Mouse (Mus musculus) midbrain, embryonic 10.5 days (tissue): ENCODE measurements at regions not wholly inside any gene's neighbourhood (a gene's known extent, or its start where the extent isn't known, plus 50 kb on each side); places are given as distances from the start of the nearest gene placed in this dataset.

Experiments
- DNase-seq: peaks from one replicate; pipeline ENCODE4 v3.0.0-alpha.2; 2017; ENCODE audit warnings: low spot score
- H3K27ac ChIP-seq: fragments of 300-500 bp; sonication (generic); replicated peaks from 2 replicates; pipeline ENCODE4 v1.5.1; 2016; ENCODE audit warnings: mild to moderate bottlenecking
- H3K27me3 ChIP-seq: fragments of 300-500 bp; sonication (generic); 2 replicates; pipeline ENCODE4 v1.6.1; 2016; ENCODE audit warnings: low read depth, mild to moderate bottlenecking; ENCODE audit not compliant: poor library complexity, severe bottlenecking
- H3K36me3 ChIP-seq: fragments of 300-500 bp; sonication (generic); 2 replicates; pipeline ENCODE4 v1.6.1; 2016; ENCODE audit warnings: mild to moderate bottlenecking, moderate library complexity
- H3K4me1 ChIP-seq: fragments of 300-500 bp; sonication (generic); 2 replicates; pipeline ENCODE4 v1.6.1; 2016
- H3K4me3 ChIP-seq: fragments of 300-500 bp; sonication (generic); 2 replicates; pipeline ENCODE4 v1.5.1; 2016; ENCODE audit warnings: mild to moderate bottlenecking, moderate library complexity
- H3K9me3 ChIP-seq: fragments of 300-500 bp; sonication (generic); replicated peaks from 2 replicates; pipeline ENCODE4 v1.6.1; 2016; ENCODE audit warnings: mild to moderate bottlenecking
- WGBS: fragments of 180-500 bp; shearing (Covaris S2); methylation state at CpG from one replicate; pipeline ENCODE4 v1.1.7; 2016; 5-methylcytosine and 5-hydroxymethylcytosine counted together

- Histone ChIP-seq H3K36me3 (no peaks in the 10 kb centered on the region), H3K4me3 (no peak overlapping the region), H3K4me1 (peaks cover 7% of the 10 kb centered on the region), H3K9me3 (no peaks in the 10 kb centered on the region), H3K27ac (no peak overlapping the region), H3K27me3 (peaks cover 3% of the 10 kb centered on the region; the same call in 1 of the 2 replicates)
- 80% methylated on average over 8 of the region's 8 CpGs for WGBS
- no peak for DNase-seq
These were observed 53.7 kb upstream of the Gm26657 start for GRCm38 (mm10) chr4:56686141-56686540.

GRCm38 (mm10) chr4:56685696-56686095 lies 54.2 kb upstream of the Gm26657 start:
- WGBS = 64% methylated on average over 8 of the region's 8 CpGs
- Histone ChIP-seq H3K36me3 (no peaks in the 10 kb centered on the region), H3K4me3 (peak overlapping the region; percentile 29; the same call in 1 of the 2 replicates), H3K4me1 (peaks cover 7% of the 10 kb centered on the region), H3K27me3 (peaks cover 3% of the 10 kb centered on the region; the same call in 1 of the 2 replicates), H3K9me3 (no peaks in the 10 kb centered on the region), H3K27ac (no peak overlapping the region; the same call in 1 of the 2 replicates)
- no peak for DNase-seq

GRCm38 (mm10) chr4:56685123-56685522 lies 54.7 kb upstream of the Gm26657 start:
- H3K4me3 ChIP-seq = peak overlapping the region; percentile 29
- H3K36me3 ChIP-seq = no peaks in the 10 kb centered on the region
- H3K27me3 ChIP-seq = peaks cover 3% of the 10 kb centered on the region; the same call in 1 of the 2 replicates
- WGBS = 11% methylated on average over 9 of the region's 9 CpGs
- no peaks in the 10 kb centered on the region for H3K9me3 ChIP-seq
- H3K4me1 ChIP-seq = peaks cover 7% of the 10 kb centered on the region
- DNase-seq = peak; percentile 84
- H3K27ac ChIP-seq = no peak overlapping the region; the same call in 1 of the 2 replicates

- Histone ChIP-seq H3K36me3 (no peaks in the 10 kb centered on the region), H3K4me3 (no peak overlapping the region), H3K9me3 (no peaks in the 10 kb centered on the region), H3K4me1 (peaks cover 7% of the 10 kb centered on the region), H3K27ac (no peak overlapping the region), H3K27me3 (peaks cover 3% of the 10 kb centered on the region; the same call in 1 of the 2 replicates)
- DNase-seq = no peak
- 91% methylated on average over 7 of the region's 7 CpGs for WGBS
These were observed 55.8 kb upstream of the Gm26657 start for GRCm38 (mm10) chr4:56684031-56684430.

DNA sequence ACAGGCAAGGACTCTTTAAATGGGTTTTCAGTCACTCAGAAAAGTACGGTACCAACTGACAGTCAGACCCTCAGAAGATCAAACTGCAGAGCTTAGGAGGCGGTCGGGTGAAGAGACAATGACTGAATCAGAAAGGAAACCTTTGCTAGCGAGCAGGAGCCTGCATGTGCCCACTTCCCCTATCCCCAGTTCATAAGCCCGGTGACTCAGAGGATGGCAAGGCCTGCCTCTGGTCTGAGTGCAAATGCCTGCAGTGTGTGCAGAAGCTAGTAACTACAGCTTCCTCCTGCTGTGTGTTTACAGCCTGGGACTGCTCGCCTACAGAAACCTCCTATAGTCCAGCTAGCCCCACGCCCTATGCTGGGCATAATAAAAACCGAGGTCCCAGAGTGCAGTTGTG lies 58.7 kb upstream of the Gm26657 start:
- Histone ChIP-seq H3K27me3 (peaks cover 3% of the 10 kb centered on the region; the same call in 1 of the 2 replicates), H3K27ac (no peak overlapping the region), H3K9me3 (no peaks in the 10 kb centered on the region), H3K4me3 (no peak overlapping the region), H3K4me1 (peaks cover 7% of the 10 kb centered on the region), H3K36me3 (no peaks in the 10 kb centered on the region)
- 71% methylated on average over 8 of the region's 8 CpGs for WGBS
- no peak for DNase-seq

- no peak overlapping the region for H3K27ac ChIP-seq
- H3K4me3 ChIP-seq = no peak overlapping the region
- no peaks in the 10 kb centered on the region for H3K4me1 ChIP-seq
- no peaks in the 10 kb centered on the region for H3K36me3 ChIP-seq
- no peaks in the 10 kb centered on the region for H3K27me3 ChIP-seq
- H3K9me3 ChIP-seq = peaks cover 9% of the 10 kb centered on the region; the same call in 1 of the 2 replicates
- WGBS = 83% methylated on average over 4 of the region's 4 CpGs
- no peak for DNase-seq
These were observed 66.0 kb upstream of the Gm26657 start for GRCm38 (mm10) chr4:56673868-56674267.

- Histone ChIP-seq H3K27ac (no peak overlapping the region), H3K27me3 (no peaks in the 10 kb centered on the region), H3K36me3 (no peaks in the 10 kb centered on the region), H3K4me1 (no peaks in the 10 kb centered on the region), H3K4me3 (no peak overlapping the region), H3K9me3 (no peaks in the 10 kb centered on the region)
- DNase-seq = no peak
- WGBS = 90% methylated on average over 2 of the region's 2 CpGs
These were observed 74.9 kb upstream of the Gm26657 start for GRCm38 (mm10) chr4:56664921-56665320.

- no peaks in the 10 kb centered on the region for H3K36me3 ChIP-seq
These were observed 78.1 kb upstream of the Gm26657 start for GRCm38 (mm10) chr4:56661816-56662215.

DNA sequence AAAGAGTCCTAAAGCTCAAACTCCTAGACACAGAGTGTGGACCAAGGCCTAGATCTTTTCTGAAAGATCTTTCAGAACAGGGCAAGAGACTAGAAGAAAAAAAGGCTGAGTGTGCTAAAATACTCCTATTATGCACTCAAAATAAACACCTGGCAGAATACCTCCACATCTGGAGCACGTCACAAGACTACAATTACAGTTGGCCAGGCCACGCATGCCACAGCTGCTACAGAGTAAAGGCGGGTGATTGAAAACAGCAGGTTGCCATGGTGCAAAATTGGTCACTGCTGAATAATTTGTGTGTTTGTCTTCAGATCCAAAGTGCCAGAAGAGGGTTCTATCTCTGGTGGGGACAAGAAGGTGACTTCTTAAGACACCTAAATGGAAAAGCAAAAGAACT lies 82.8 kb upstream of the Gm26657 start:
- Histone ChIP-seq H3K36me3 (no peaks in the 10 kb centered on the region), H3K9me3 (no peaks in the 10 kb centered on the region), H3K27ac (no peak overlapping the region), H3K4me3 (no peak overlapping the region), H3K4me1 (peaks cover 9% of the 10 kb centered on the region), H3K27me3 (no peaks in the 10 kb centered on the region)
- no peak for DNase-seq
- WGBS = 78% methylated on average over 3 of the region's 3 CpGs

More at GRCm38 (mm10) chr4:56661816-56662215, 78.1 kb upstream of the Gm26657 start:
- WGBS = 85% methylated on average over 5 of the region's 5 CpGs
- no peak overlapping the region for H3K27ac ChIP-seq
- DNase-seq = no peak
- H3K27me3 ChIP-seq = no peaks in the 10 kb centered on the region
- H3K9me3 ChIP-seq = no peaks in the 10 kb centered on the region
- no peak overlapping the region for H3K4me3 ChIP-seq
- H3K4me1 ChIP-seq = no peaks in the 10 kb centered on the region

DNA sequence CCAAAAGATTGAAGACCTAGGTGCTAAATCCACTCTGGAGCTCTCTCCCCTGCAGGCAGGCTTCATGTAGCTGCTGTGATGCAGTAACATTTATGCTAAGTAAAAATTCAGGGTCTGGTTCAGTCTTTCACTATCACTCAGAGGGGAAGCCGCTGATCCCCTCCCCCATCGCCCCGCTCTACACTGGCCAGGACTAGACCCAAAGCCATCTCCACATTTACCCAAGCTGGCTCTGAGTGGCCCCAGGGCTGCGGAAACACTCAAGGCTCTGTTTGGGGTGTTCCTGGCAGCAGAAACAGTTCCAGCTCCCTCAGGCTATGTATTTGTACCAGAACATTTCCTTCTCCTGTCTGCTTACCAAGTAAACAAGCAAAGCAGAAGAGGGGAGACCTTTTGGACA lies 85.5 kb upstream of the Gm26657 start:
- DNase-seq = no peak
- 86% methylated on average over 4 of the region's 4 CpGs for WGBS
- Histone ChIP-seq H3K36me3 (no peaks in the 10 kb centered on the region), H3K27ac (peak overlapping the region; percentile 42), H3K27me3 (no peaks in the 10 kb centered on the region), H3K4me1 (peaks cover 16% of the 10 kb centered on the region), H3K4me3 (no peak overlapping the region), H3K9me3 (no peaks in the 10 kb centered on the region)

DNA sequence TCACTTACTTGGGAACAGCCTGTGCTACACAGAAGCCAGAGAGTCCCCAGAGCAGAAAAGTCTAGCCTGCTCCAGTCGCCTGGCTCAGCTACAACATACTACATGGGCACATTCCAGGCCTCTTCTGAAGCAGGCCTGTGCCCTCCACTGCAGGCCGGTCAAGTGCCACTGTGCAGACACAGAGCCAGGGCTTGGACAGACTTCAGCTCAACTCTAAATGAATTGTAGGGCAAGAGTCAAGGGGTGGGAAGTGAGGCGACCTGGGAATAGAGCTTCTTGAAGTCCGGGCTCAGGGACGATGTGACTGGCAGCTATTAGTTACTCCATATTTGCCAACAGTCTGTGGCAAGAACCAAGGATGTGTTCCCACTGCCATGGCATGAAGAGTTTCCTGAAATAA lies 87.1 kb upstream of the Gm26657 start:
- Histone ChIP-seq H3K4me3 (no peak overlapping the region), H3K27ac (0 out of 2 replicates have a peak overlapping the region, but pooled peaks have one; percentile 42), H3K36me3 (no peaks in the 10 kb centered on the region), H3K9me3 (no peaks in the 10 kb centered on the region), H3K4me1 (peaks cover 16% of the 10 kb centered on the region), H3K27me3 (no peaks in the 10 kb centered on the region)
- DNase-seq = no peak
- WGBS = 83% methylated on average over 5 of the region's 5 CpGs

DNA sequence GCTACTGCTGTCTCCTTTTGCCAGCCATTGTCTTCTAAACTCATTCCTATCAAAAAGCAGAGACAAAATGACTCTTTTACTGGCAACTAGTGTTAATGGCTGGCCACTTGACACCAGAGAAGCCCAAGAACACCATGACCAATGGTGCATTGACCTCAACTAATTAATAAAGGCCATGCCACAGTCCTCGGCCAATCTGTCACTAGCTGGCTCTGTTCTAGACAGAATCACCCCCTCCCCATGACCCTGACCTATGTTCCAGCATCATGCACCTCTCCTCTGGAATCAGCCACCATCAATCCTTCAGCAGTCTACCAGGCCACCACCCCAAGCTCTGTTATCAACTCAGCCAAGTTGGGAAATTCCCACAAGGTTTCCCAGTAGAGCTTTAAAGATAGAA lies 90.1 kb upstream of the Gm26657 start:
- peaks cover 18% of the 10 kb centered on the region for H3K4me1 ChIP-seq
- no peaks in the 10 kb centered on the region for H3K9me3 ChIP-seq
- H3K36me3 ChIP-seq = no peaks in the 10 kb centered on the region
- H3K27ac ChIP-seq = no peak overlapping the region
- WGBS = 82% methylated on average over 1 of the region's 1 CpGs
- no peak for DNase-seq
- H3K27me3 ChIP-seq = no peaks in the 10 kb centered on the region
- no peak overlapping the region for H3K4me3 ChIP-seq

DNA sequence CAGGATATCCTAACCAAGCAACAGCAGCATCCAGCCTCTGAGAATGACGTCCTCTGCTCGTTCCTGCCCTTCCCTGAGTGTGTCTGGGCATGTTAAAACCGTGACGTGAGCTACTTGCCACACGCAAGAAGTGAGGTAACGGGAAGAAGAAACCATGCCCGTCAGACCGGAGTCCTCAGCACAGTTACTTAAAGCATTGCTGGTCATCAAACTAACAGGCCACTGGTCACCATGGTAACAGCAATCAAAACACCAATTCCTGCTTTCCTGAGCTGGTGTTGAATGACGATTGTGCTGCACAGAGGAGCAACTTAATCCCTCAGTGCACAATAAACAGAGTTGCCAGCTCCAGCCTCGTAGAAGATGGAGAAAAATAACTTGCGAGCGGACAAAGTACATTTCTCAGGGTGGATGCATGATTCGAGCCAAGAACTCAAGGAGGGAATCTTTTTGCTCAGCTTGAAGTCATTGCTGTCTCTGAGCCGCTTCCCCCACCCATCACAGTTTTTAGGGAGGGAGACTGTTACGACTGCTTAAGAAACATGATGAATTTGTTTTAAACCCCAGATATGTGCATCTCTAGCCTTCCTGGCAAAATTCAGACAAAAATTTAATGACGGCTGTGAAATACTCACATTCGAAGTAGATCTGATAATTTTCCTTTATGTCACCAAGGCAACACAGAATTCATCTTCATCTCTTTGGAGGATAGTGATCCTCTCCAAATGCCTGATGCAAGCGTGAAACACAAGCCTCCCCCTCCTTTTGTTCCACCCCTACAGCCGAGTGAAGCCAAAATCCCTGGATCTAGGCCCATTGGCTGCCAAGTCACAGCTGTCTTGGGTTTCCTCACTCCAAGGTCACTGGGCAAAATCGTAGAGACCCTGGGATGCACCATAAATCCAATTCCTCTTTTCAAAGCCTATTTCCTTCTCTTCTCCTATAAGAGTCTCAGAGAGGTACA lies 95.6 kb upstream of the Gm26657 start:
- Histone ChIP-seq H3K27ac (peak overlapping the region; percentile 74), H3K36me3 (no peaks in the 10 kb centered on the region), H3K4me1 (peaks cover 34% of the 10 kb centered on the region), H3K9me3 (no peaks in the 10 kb centered on the region), H3K27me3 (no peaks in the 10 kb centered on the region), H3K4me3 (peak overlapping the region; percentile 38)
- DNase-seq = peak; percentile 67
- WGBS = 26% methylated on average over 20 of the region's 20 CpGs
